Mouse (Mus musculus): Measurements from ENCODE around the gene Syne2. TPM values are rescaled to one million over a fixed set of nuclear protein-coding genes. Genes with fewer than 3 reads are reported as not detected.

Syne2 gene
- polyA plus RNA-seq, 1 experiment: not detected

GRCm38 (mm10) chr12:75927596-75927995 is 109.7 kb downstream of the Syne2 start:
- no peak for TF ChIP-seq GATA1 (IDR thresholded peaks at IDR 0.05; ENCODE audit: low read length)

- TF ChIP-seq GATA1 (IDR thresholded peaks at IDR 0.05; ENCODE audit: low read length): no peak
Measured at GRCm38 (mm10) chr12:75933561-75933960, 115.6 kb downstream of the Syne2 start.

- no peak for TF ChIP-seq GATA1 (IDR thresholded peaks at IDR 0.05; ENCODE audit: low read length)
Measured at GRCm38 (mm10) chr12:75951328-75951727, 133.4 kb downstream of the Syne2 start.

- no peak for TF ChIP-seq GATA1 (IDR thresholded peaks at IDR 0.05; ENCODE audit: low read length)
Measured at GRCm38 (mm10) chr12:75952011-75952410, 134.1 kb downstream of the Syne2 start.

- TF ChIP-seq GATA1 (IDR thresholded peaks at IDR 0.05; ENCODE audit: low read length): no peak
Measured at GRCm38 (mm10) chr12:75966441-75967195, 148.7 kb downstream of the Syne2 start.

- TF ChIP-seq GATA1 (IDR thresholded peaks at IDR 0.05; ENCODE audit: low read length): no peak
Measured at GRCm38 (mm10) chr12:75979079-75979478, 161.1 kb downstream of the Syne2 start.

GRCm38 (mm10) chr12:75983336-75983735 is 165.4 kb downstream of the Syne2 start:
- no peak for TF ChIP-seq GATA1 (IDR thresholded peaks at IDR 0.05; ENCODE audit: low read length)

GRCm38 (mm10) chr12:75992226-75992858 is 174.4 kb downstream of the Syne2 start:
- TF ChIP-seq GATA1 (IDR thresholded peaks at IDR 0.05; ENCODE audit: low read length): no peak

GRCm38 (mm10) chr12:75992946-75993345 is 175.0 kb downstream of the Syne2 start:
- no peak for TF ChIP-seq GATA1 (IDR thresholded peaks at IDR 0.05; ENCODE audit: low read length)

- TF ChIP-seq GATA1 (IDR thresholded peaks at IDR 0.05; ENCODE audit: low read length): no peak
Measured at GRCm38 (mm10) chr12:75995086-75995485, 177.2 kb downstream of the Syne2 start.

- TF ChIP-seq GATA1 (IDR thresholded peaks at IDR 0.05; ENCODE audit: low read length): no peak
Measured at GRCm38 (mm10) chr12:75997547-75997946, 179.6 kb downstream of the Syne2 start.

GRCm38 (mm10) chr12:75998416-75998815 is 180.5 kb downstream of the Syne2 start:
- TF ChIP-seq GATA1 (IDR thresholded peaks at IDR 0.05; ENCODE audit: low read length): no peak

- TF ChIP-seq GATA1 (IDR thresholded peaks at IDR 0.05; ENCODE audit: low read length): no peak
Measured at GRCm38 (mm10) chr12:76004697-76005249, 186.8 kb downstream of the Syne2 start.

- no peak for TF ChIP-seq GATA1 (IDR thresholded peaks at IDR 0.05; ENCODE audit: low read length)
Measured at GRCm38 (mm10) chr12:76008991-76009390, 191.1 kb downstream of the Syne2 start.

GRCm38 (mm10) chr12:76012789-76013188 is 194.9 kb downstream of the Syne2 start:
- TF ChIP-seq GATA1 (IDR thresholded peaks at IDR 0.05; ENCODE audit: low read length): no peak

- no peak for TF ChIP-seq GATA1 (IDR thresholded peaks at IDR 0.05; ENCODE audit: low read length)
Measured at GRCm38 (mm10) chr12:76013480-76013879, 195.5 kb downstream of the Syne2 start.

- TF ChIP-seq GATA1 (IDR thresholded peaks at IDR 0.05; ENCODE audit: low read length): no peak
Measured at GRCm38 (mm10) chr12:76015026-76015425, 197.1 kb downstream of the Syne2 start.
